Mouse (Mus musculus): ENCODE results near the gene Cd19. TPM values are rescaled to one million over a fixed set of nuclear protein-coding genes. Genes with fewer than 3 reads are reported as not detected.
"Not testable (repeated sequence)": the region's sequence is repeated elsewhere in the genome, so short reads cannot be mapped to it uniquely, and the experiment has no call there.

Cd19 gene
- polyA plus RNA-seq, 1 experiment from 2014 or later, result not detected

- peak within 1 kb of the TSS; percentile 81 for H3K4me2 ChIP-seq
- H3K4me1 ChIP-seq, result peaks cover 13% of the 10 kb centered on the region
- H3K9me3 ChIP-seq, result no peaks in the 10 kb centered on the region
- peak; percentile 90 for ATAC-seq (ENCODE audit: low FRiP score)
- no peaks in the 10 kb centered on the region for H3K27me3 ChIP-seq
- H3K9ac ChIP-seq, result peak within 1 kb of the TSS; percentile 77
- H3K27ac ChIP-seq, result peak within 1 kb of the TSS; percentile 90
- H3K36me3 ChIP-seq (replicated peaks), result no peaks in the 10 kb centered on the region
- peak within 1 kb of the TSS; percentile 71 for H3K4me3 ChIP-seq (replicated peaks)
- WGBS, result under 1% methylated on average over 81 of the region's 82 CpGs
These were observed 14.2 kb upstream of the Cd19 start, which contains the start of gene Rabep2 for GRCm38 (mm10) chr7:126428631-126429502. Gene Rabep2 (plus strand): TSS chr7:126428759.

DNA sequence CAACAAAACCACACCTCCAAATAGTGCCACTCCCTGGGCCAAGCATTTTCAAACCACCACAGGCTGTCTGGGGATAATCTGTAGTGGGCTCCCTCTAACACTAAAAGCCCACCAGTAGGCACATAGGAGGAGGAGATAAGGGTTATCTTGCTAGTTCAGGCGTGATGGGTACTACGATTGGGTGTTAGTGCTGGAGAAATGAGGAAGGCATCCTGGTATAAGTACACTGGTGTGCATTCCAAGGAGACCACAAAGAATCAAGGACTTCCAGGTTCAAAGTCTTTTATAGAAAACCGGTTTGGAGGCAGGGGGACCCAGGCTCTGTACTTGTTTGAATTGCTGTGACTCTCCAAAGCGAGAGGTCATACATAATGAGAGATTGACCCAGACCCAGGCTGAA is 13.5 kb upstream of the Cd19 start:
- Histone ChIP-seq H3K9ac (peak overlapping the region; percentile 77), H3K27me3 (no peaks in the 10 kb centered on the region), H3K9me3 (no peaks in the 10 kb centered on the region), H3K4me3 (replicated peaks) (peak overlapping the region; percentile 71), H3K4me2 (peak overlapping the region; percentile 81), H3K27ac (peak overlapping the region; percentile 90), H3K4me1 (peaks cover 13% of the 10 kb centered on the region), H3K36me3 (replicated peaks) (no peaks in the 10 kb centered on the region)
- peak; percentile 12; the same call in 1 of the 2 replicates for ATAC-seq (ENCODE audit: low FRiP score)
- WGBS, result 21% methylated on average over 4 of the region's 4 CpGs

DNA sequence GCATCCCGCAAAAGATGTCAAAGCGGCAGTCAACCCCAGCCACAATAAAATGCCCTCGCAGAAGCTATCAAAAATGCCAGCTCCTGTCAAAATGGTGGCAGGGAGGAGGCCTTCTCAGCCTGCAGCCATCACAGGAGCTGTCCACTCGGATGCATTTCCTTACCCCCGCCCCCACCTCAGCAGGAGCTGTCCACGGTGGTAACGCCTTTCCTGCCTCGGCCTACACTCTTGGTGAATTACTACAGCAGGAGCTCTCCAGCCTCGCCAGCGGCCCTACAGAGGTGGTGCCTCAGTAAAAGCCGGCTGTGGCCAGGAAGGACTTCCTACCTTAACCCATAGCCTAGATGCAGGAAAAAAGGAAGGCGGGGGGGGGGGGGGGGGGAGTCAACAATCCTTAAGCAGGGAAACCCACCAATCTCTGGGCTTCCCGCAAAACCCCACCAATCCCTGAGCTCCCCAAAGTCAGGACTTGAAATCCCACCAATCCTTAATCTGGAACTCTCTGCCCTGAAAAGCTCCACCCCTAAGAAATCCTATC is 12.7 kb upstream of the Cd19 start:
- Histone ChIP-seq H3K27ac (no peak overlapping the region), H3K4me2 (0 out of 2 replicates have a peak overlapping the region, but pooled peaks have one; percentile 81)
- 65% methylated on average over 12 of the region's 13 CpGs for WGBS

DNA sequence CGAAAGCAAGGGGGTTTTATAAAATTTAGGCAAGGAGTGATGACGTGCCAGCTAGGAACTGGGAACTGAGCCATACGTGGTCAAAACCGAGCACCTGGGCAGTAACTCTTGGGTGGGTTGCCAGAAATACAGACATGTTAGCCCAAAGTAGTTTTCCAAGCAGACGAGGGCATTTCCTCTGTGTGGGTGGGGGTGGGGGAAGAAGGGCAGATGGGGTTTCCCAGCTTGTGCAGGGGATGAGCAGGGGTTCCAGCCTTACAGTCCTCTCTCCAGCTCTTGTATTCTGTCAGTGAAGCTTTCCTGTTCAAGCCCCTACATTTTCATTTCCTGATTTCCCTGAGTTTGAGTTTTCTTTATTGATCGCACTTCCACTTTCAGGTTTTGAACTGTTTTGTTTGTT is 9.5 kb upstream of the Cd19 start:
- no peak overlapping the region for H3K9ac ChIP-seq
- no peak overlapping the region for H3K4me3 ChIP-seq (replicated peaks)
- H3K4me1 ChIP-seq, result peaks cover 7% of the 10 kb centered on the region
- H3K36me3 ChIP-seq (replicated peaks), result no peaks in the 10 kb centered on the region
- ATAC-seq (ENCODE audit: low FRiP score), result no peak
- H3K4me2 ChIP-seq, result no peak overlapping the region
- no peak overlapping the region for H3K27ac ChIP-seq
- no peaks in the 10 kb centered on the region for H3K9me3 ChIP-seq
- WGBS, result 86% methylated on average over 6 of the region's 6 CpGs
- H3K27me3 ChIP-seq, result no peaks in the 10 kb centered on the region

More for the DNA sequence above, 12.7 kb upstream of the Cd19 start:
- Histone ChIP-seq H3K27me3 (no peaks in the 10 kb centered on the region), H3K4me1 (peaks cover 13% of the 10 kb centered on the region), H3K36me3 (replicated peaks) (no peaks in the 10 kb centered on the region), H3K9me3 (no peaks in the 10 kb centered on the region), H3K9ac (peak overlapping the region; percentile 77; the same call in 1 of the 2 replicates), H3K4me3 (replicated peaks) (no peak overlapping the region)
- ATAC-seq (ENCODE audit: low FRiP score), result no peak

DNA sequence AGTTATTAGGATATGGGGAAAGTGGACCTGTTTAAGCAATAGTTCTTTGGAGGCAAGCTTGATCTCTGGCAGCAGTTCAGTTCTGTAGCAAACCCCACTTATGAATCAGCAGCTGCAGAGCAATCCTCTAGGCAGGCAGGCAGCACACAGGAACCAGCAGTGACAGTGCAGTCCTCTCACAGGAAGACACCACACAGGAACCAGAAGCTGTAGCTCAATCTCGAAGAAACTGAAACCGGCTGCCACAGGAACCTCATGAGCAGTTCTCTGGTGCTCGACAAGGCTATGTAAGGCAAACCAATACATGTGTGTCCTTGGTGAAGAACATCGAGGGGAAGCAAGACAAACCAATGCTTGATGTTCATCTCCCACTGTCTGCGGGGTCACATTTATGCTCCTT is 7.1 kb upstream of the Cd19 start:
- Histone ChIP-seq H3K4me1 (peaks cover 12% of the 10 kb centered on the region), H3K27me3 (no peaks in the 10 kb centered on the region), H3K9ac (no peak overlapping the region), H3K4me3 (replicated peaks) (no peak overlapping the region), H3K4me2 (no peak overlapping the region), H3K27ac (no peak overlapping the region), H3K36me3 (replicated peaks) (no peaks in the 10 kb centered on the region), H3K9me3 (no peaks in the 10 kb centered on the region)
- WGBS, result 92% methylated on average over 5 of the region's 5 CpGs
- no peak for ATAC-seq (ENCODE audit: low FRiP score)

- WGBS, result 75% methylated on average over 3 of the region's 3 CpGs
These were observed 3.8 kb upstream of the Cd19 start for GRCm38 (mm10) chr7:126418496-126418895.

DNA sequence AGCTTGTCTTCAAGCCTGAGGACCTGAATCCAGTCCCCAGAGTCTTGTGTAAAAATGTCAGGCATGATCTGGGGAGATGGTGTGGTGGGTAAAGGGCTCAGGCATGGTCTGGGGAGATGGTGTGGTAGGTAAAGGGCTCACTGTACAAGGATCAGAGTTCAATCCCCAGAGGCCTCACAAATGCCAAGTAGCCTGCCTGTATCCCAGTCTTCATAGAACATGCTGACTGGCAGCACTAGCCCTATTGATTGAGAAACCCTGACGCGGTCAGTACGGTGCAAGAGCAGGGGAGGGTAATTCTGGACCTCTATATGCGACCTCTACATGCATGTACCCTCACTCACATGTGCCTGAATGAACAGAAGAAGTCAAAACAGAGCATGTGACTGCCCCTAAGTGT is 2.9 kb upstream of the Cd19 start:
- WGBS, result 71% methylated on average over 4 of the region's 4 CpGs
- ATAC-seq (ENCODE audit: low FRiP score), result no peak
- Histone ChIP-seq H3K4me1 (peaks cover 20% of the 10 kb centered on the region), H3K4me2 (no peak overlapping the region), H3K4me3 (replicated peaks) (no peak overlapping the region), H3K27ac (no peak overlapping the region), H3K9me3 (no peaks in the 10 kb centered on the region), H3K27me3 (no peaks in the 10 kb centered on the region), H3K9ac (no peak overlapping the region), H3K36me3 (replicated peaks) (no peaks in the 10 kb centered on the region)

More at GRCm38 (mm10) chr7:126418496-126418895, 3.8 kb upstream of the Cd19 start:
- Histone ChIP-seq H3K9ac (no peak overlapping the region), H3K4me2 (no peak overlapping the region), H3K9me3 (no peaks in the 10 kb centered on the region), H3K36me3 (replicated peaks) (no peaks in the 10 kb centered on the region), H3K27ac (no peak overlapping the region), H3K27me3 (no peaks in the 10 kb centered on the region), H3K4me1 (peaks cover 20% of the 10 kb centered on the region), H3K4me3 (replicated peaks) (no peak overlapping the region)
- no peak for ATAC-seq (ENCODE audit: low FRiP score)

GRCm38 (mm10) chr7:126417045-126417444 is 2.4 kb upstream of the Cd19 start:
- no peak overlapping the region for H3K27ac ChIP-seq
- WGBS, result 5% methylated on average over 8 of the region's 8 CpGs
- H3K4me1 ChIP-seq, result peaks cover 20% of the 10 kb centered on the region
- no peak overlapping the region for H3K4me3 ChIP-seq (replicated peaks)
- no peaks in the 10 kb centered on the region for H3K36me3 ChIP-seq (replicated peaks)
- H3K9me3 ChIP-seq, result no peaks in the 10 kb centered on the region
- H3K9ac ChIP-seq, result no peak overlapping the region
- no peak overlapping the region for H3K4me2 ChIP-seq
- no peak for ATAC-seq (ENCODE audit: low FRiP score)
- H3K27me3 ChIP-seq, result no peaks in the 10 kb centered on the region

GRCm38 (mm10) chr7:126416615-126417014 is 1.9 kb upstream of the Cd19 start:
- no peak overlapping the region for H3K4me2 ChIP-seq
- H3K4me1 ChIP-seq, result peaks cover 20% of the 10 kb centered on the region
- H3K27ac ChIP-seq, result no peak overlapping the region
- no peaks in the 10 kb centered on the region for H3K27me3 ChIP-seq
- WGBS, result 43% methylated on average over 2 of the region's 2 CpGs
- H3K36me3 ChIP-seq (replicated peaks), result no peaks in the 10 kb centered on the region
- no peak overlapping the region for H3K4me3 ChIP-seq (replicated peaks)
- H3K9me3 ChIP-seq, result no peaks in the 10 kb centered on the region
- ATAC-seq (ENCODE audit: low FRiP score), result no peak
- no peak overlapping the region for H3K9ac ChIP-seq

DNA sequence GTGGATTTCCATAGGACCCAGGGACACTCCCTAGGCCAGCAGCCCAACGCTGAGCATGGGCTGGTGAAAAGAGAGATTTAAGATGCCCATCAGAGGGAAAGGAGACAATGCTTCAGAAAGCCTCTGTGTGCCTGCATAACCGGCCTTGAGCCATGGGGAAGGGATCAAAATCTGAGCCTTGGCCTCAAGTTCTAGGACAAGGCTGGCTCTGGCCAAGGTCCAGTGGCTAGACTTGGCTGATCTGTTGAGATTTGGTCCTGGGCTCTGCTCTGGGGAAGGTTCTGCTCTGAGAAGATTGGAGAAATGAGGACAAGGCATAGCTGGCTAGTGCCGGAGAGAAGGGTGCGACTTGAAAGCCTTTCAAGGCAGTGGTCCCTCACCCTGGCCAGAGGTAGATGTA is 3.6 kb downstream of the Cd19 start:
- no peak for ATAC-seq (ENCODE audit: low FRiP score)
- H3K4me2 ChIP-seq, result no peak overlapping the region
- no peak overlapping the region for H3K27ac ChIP-seq
- WGBS, result 89% methylated on average over 4 of the region's 4 CpGs
- no peaks in the 10 kb centered on the region for H3K36me3 ChIP-seq (replicated peaks)
- peaks cover under 1% of the 10 kb centered on the region; the same call in 1 of the 2 replicates for H3K4me1 ChIP-seq
- H3K27me3 ChIP-seq, result 0 out of 2 replicates have a peak, but pooled peaks cover 4% of the 10 kb centered on the region
- H3K9ac ChIP-seq, result no peak overlapping the region
- no peak overlapping the region for H3K4me3 ChIP-seq (replicated peaks)
- no peaks in the 10 kb centered on the region for H3K9me3 ChIP-seq

DNA sequence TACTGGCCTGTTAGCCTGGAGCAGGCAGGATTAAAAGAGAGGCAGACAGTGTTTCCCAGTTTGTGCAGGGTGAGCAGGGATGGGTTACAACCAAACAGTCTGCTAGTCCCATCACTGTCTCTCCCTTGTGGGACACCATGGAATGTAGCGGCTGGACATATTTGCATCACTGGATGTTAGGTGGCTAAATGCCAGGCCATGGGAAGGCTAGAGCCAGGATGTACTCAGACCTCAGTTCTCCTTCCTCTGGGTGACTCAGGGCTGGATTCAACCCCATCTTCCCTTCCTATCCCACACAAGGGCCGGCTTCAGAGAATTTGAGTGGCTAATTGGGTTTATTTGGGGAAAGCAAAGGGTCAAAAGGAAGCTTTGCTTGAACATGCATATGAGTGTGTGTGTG is 6.0 kb downstream of the Cd19 start:
- no peak overlapping the region for H3K27ac ChIP-seq
- H3K27me3 ChIP-seq, result 0 out of 2 replicates have a peak, but pooled peaks cover 4% of the 10 kb centered on the region
- no peak for ATAC-seq (ENCODE audit: low FRiP score)
- no peak overlapping the region for H3K9ac ChIP-seq
- H3K4me2 ChIP-seq, result no peak overlapping the region
- no peaks in the 10 kb centered on the region for H3K9me3 ChIP-seq
- WGBS, result 87% methylated on average over 2 of the region's 2 CpGs
- H3K4me3 ChIP-seq (replicated peaks), result no peak overlapping the region
- H3K36me3 ChIP-seq (replicated peaks), result no peaks in the 10 kb centered on the region
- no peaks in the 10 kb centered on the region for H3K4me1 ChIP-seq

GRCm38 (mm10) chr7:126402518-126402917 is 12.2 kb downstream of the Cd19 start:
- not testable (repeated sequence) for H3K27me3 ChIP-seq; H3K9me3 ChIP-seq; H3K36me3 ChIP-seq (replicated peaks); ATAC-seq (ENCODE audit: low FRiP score); H3K4me3 ChIP-seq (replicated peaks); H3K4me1 ChIP-seq; H3K27ac ChIP-seq; H3K9ac ChIP-seq; H3K4me2 ChIP-seq
- 75% methylated on average over 8 of the region's 8 CpGs for WGBS
